Mouse (Mus musculus) ES-E14 (cell line): ENCODE measurements around the gene Lrp4.

Source experiments
- CHD2 ChIP-seq: IDR thresholded peaks from 2 replicates; pipeline ENCODE4 v1.6.1; 2014; ENCODE audit warnings: mild to moderate bottlenecking, low read depth, low read length, inconsistent platforms
- HCFC1 ChIP-seq: IDR thresholded peaks from 2 replicates; pipeline ENCODE4 v1.6.1; 2012; ENCODE audit warnings: low read length, inconsistent platforms, borderline replicate concordance; ENCODE audit not compliant: insufficient read depth
- MAFK ChIP-seq: IDR thresholded peaks from 2 replicates; pipeline ENCODE4 v1.6.1; 2014; ENCODE audit warnings: mild to moderate bottlenecking, low read depth, low read length, inconsistent platforms; ENCODE audit not compliant: insufficient read depth
- ZC3H11A ChIP-seq: IDR thresholded peaks from 2 replicates; pipeline ENCODE4 v1.6.1; 2012; ENCODE audit warnings: low read depth, mild to moderate bottlenecking, inconsistent platforms, low read length, borderline replicate concordance
- ZNF384 ChIP-seq: IDR thresholded peaks from 2 replicates; pipeline ENCODE4 v1.6.1; 2012; ENCODE audit warnings: low read depth, low read length, inconsistent platforms

- no peak for TF ChIP-seq MAFK
- no peak for TF ChIP-seq ZNF384
- TF ChIP-seq ZC3H11A = no peak
- no peak for TF ChIP-seq HCFC1
- no peak for TF ChIP-seq CHD2
Measured at GRCm38 (mm10) chr2:91460076-91460475, 2.8 kb downstream of the Lrp4 start.
